Mouse (Mus musculus): ENCODE measurements around the gene Slc30a7. TPM values are rescaled to one million over a fixed set of nuclear protein-coding genes. Genes with fewer than 3 reads are reported as not detected.

Gene Slc30a7
- polyA plus RNA-seq, 1 experiment from 2014 or later, result 29.0 TPM

DNA sequence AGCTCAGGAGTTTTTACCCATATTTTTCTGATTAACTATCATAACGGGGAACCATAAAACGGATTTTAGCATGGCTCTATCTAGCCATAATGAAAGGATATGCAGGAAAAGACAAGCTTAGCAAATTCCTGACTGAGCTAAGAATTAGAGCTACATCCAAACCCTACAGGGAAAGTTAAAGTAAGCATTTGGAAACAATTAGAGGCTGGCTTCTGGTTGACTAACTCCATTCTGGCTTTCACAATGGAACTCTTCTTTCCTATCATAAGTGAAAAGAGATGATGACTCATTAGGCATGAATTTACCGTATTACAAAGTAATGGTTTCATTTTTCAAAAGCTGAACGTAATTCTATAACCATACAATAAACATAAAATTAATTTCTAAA lies 45.2 kb downstream of the Slc30a7 start:
- H3K36me3 ChIP-seq, result peaks cover 14% of the 10 kb centered on the region; the same call in 1 of the 2 replicates
- H3K27ac ChIP-seq, result no peak overlapping the region
- H3K9me3 ChIP-seq, result no peaks in the 10 kb centered on the region
- H3K4me1 ChIP-seq, result peaks cover 10% of the 10 kb centered on the region
- H3K9ac ChIP-seq, result no peak overlapping the region
- no peaks in the 10 kb centered on the region for H3K27me3 ChIP-seq
- 26% methylated on average over 4 of the region's 4 CpGs for WGBS
- ATAC-seq (ENCODE audit: insufficient number of reproducible peaks, insufficient read depth, low FRiP score, low TSS enrichment), result no peak
- no peak overlapping the region for H3K4me2 ChIP-seq (replicated peaks)
- H3K4me3 ChIP-seq, result no peak overlapping the region

DNA sequence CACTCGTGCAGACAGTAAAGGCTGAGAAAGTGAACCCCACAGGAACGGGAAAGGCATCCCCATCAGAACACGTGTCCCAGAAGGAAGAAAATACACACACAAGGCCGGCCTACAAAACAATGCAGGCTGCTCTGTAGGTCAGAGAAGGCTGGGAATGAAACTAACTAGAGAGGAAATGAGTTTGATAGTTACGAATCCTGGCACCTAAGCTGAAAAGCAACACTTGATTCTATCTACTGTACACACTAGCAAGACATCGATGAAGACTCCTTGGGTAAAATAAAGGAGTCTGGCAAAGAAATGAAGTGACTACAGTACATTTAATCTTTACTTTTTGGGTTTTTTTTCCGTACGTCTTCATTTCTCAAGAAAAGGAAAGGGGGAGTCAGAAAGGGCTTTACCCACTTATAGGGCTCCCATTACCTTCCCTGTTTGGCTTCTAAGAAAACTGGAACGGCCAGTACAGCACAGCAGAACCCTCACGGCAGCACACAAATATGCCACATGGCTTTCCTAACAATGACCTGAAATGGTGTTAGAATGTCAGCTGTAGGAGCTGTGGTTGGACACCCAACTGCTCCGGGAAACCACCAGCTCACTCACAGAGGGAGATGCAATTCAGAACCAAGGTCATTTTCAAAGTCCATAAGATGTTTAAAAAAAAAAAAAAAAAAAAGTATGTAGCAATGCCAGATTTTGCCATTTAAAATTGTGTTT lies 45.7 kb downstream of the Slc30a7 start:
- Histone ChIP-seq H3K4me3 (no peak overlapping the region), H3K36me3 (peaks cover 15% of the 10 kb centered on the region; the same call in 1 of the 2 replicates), H3K9ac (no peak overlapping the region), H3K27me3 (no peaks in the 10 kb centered on the region), H3K9me3 (no peaks in the 10 kb centered on the region), H3K27ac (peak overlapping the region; percentile 72), H3K4me1 (peaks cover 10% of the 10 kb centered on the region), H3K4me2 (replicated peaks) (no peak overlapping the region)
- WGBS, result 49% methylated on average over 11 of the region's 11 CpGs
- ATAC-seq (ENCODE audit: insufficient number of reproducible peaks, insufficient read depth, low FRiP score, low TSS enrichment), result no peak

DNA sequence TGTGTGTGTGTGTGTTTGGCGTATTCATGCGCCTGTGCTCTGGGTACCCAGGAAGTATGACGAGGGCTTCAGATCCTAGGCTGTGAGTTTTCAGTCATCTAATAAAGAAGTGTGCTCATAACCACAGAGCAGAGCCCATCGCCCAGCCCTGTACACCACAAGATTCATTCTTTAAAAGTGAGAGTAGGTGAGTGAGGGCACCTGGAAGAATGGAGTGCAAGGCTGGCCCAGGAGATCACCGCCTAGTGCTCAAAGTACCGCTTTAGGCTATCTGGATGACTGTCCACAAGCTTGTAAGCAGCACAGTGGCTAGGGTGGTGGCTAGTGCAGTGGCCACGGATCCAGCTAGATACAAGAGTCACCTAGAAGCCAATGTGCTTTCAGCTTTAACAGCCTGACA lies 50.0 kb downstream of the Slc30a7 start:
- Histone ChIP-seq H3K27me3 (no peaks in the 10 kb centered on the region), H3K4me1 (peaks cover 6% of the 10 kb centered on the region), H3K36me3 (peaks cover 19% of the 10 kb centered on the region; the same call in 1 of the 2 replicates), H3K4me3 (no peak overlapping the region), H3K4me2 (replicated peaks) (no peak overlapping the region), H3K27ac (no peak overlapping the region), H3K9me3 (no peaks in the 10 kb centered on the region), H3K9ac (no peak overlapping the region)
- no peak for ATAC-seq (ENCODE audit: insufficient number of reproducible peaks, insufficient read depth, low FRiP score, low TSS enrichment)
- WGBS, result 93% methylated on average over 7 of the region's 7 CpGs

DNA sequence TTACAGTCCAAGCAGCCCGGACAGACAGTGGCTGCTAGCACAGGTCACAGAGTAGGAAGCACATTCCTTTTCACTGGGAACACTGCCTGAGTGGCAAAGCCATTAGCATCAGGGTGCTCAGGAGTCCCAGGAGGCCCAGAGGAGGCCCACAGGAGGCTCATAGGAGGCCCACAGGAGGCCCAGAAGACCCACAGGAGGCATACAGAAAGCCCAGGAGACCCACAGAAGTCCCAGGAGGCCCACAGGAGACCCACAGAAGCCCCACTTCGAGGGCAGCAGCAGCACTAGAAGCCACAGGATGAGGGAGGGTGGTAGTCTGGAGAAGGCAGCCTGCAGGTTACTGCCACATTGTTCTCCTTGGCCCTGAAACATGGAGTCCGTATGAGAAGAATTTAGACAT lies 54.1 kb downstream of the Slc30a7 start:
- Histone ChIP-seq H3K27ac (no peak overlapping the region), H3K9me3 (no peaks in the 10 kb centered on the region), H3K4me2 (replicated peaks) (no peak overlapping the region), H3K9ac (no peak overlapping the region), H3K36me3 (0 out of 2 replicates have a peak, but pooled peaks cover 24% of the 10 kb centered on the region), H3K4me1 (no peaks in the 10 kb centered on the region), H3K27me3 (no peaks in the 10 kb centered on the region), H3K4me3 (no peak overlapping the region)
- WGBS, result 63% methylated on average over 3 of the region's 3 CpGs
- no peak for ATAC-seq (ENCODE audit: insufficient number of reproducible peaks, insufficient read depth, low FRiP score, low TSS enrichment)

DNA sequence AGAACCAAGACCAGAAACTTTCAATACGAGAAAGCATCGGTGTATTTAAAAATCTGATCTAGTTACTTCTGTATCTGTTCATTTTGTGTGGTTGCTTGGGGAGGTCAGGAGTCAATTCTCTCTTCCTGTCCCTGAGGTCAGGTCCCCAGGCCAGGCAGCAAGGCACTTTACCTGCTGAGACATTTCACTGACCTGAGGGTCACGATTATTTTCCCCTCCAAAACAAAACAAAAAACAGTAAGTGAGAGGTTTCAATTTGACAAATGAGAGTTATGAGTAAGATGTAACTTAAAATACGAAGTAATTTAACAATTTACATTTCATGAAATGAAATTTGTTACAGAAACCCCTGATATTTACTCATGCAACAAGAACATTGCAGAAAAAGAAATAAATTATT lies 54.9 kb downstream of the Slc30a7 start:
- no peak for ATAC-seq (ENCODE audit: insufficient number of reproducible peaks, insufficient read depth, low FRiP score, low TSS enrichment)
- no peaks in the 10 kb centered on the region for H3K27me3 ChIP-seq
- H3K4me1 ChIP-seq, result no peaks in the 10 kb centered on the region
- no peak overlapping the region for H3K27ac ChIP-seq
- H3K9ac ChIP-seq, result no peak overlapping the region
- H3K4me2 ChIP-seq (replicated peaks), result no peak overlapping the region
- H3K9me3 ChIP-seq, result no peaks in the 10 kb centered on the region
- H3K36me3 ChIP-seq, result 0 out of 2 replicates have a peak, but pooled peaks cover 22% of the 10 kb centered on the region
- no peak overlapping the region for H3K4me3 ChIP-seq
- WGBS, result 48% methylated on average over 4 of the region's 4 CpGs

DNA sequence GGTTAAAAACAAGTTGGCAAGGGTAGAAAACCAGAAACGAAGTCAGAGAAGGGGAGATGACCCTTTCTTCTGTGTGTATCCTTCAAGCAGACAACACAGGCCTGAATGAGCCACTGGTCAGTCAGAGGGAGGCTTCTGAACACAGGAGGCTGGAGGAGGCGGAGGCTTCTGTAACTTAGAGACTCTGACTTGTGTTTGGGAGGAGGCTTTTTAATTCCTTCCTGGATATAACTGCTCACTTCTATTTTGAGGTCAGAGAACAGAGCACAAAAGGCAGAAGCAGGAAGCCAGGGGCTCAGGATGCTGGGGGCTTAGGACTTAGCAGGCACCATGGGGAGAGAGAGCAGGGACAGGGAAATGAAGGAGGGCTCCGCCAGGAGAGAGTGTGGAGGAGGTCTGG lies 56.0 kb downstream of the Slc30a7 start:
- no peaks in the 10 kb centered on the region for H3K4me1 ChIP-seq
- H3K9me3 ChIP-seq, result no peaks in the 10 kb centered on the region
- no peak overlapping the region for H3K9ac ChIP-seq
- no peak overlapping the region for H3K4me2 ChIP-seq (replicated peaks)
- no peaks in the 10 kb centered on the region for H3K27me3 ChIP-seq
- no peak overlapping the region for H3K27ac ChIP-seq
- peaks cover 18% of the 10 kb centered on the region for H3K36me3 ChIP-seq
- WGBS, result 65% methylated on average over 3 of the region's 3 CpGs
- ATAC-seq (ENCODE audit: insufficient number of reproducible peaks, insufficient read depth, low FRiP score, low TSS enrichment), result no peak
- H3K4me3 ChIP-seq, result no peak overlapping the region

DNA sequence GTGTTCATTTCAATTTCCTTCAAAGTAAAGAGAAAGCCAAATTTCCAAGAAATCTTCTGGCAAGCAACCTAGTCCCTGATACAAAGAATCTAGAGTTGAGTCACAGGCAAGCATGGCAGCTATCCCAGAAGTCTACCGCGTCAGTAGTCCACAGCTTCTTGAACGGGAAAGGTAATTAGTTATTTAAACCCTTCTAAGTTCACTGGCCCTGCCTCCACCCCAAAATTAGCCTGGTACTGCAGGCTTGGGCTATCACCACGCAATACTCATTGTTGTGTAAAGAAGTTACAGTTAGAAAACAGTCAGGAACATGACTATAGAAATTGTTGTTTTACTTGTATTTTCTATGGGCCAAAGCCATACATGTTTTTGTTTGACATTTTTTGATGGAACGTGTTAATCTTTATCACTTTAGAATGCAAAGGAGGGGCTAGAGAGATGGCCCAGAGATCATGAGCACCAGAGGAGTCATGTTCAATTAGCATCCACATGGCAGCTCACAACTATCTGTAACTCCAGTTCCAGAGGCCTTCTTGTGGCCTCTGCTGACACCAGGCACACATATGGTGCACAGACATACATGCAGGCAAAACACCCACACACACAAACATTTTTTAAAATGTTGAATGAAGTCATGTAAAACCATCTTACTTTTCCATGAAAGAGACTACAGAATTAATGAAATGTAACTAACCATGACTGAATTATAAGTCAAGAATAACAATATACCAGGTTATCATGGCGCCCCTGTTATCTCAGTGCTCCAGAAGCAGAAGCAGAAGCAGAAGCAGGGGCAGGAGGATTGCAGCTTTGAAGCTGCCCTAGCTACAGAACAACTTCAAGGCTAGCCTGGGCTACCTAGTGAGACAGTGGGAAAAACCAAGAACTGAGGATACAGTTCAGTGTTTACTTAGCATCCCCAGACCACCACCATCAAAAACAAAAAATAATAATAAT lies 57.0 kb downstream of the Slc30a7 start:
- H3K27ac ChIP-seq, result no peak overlapping the region
- H3K9ac ChIP-seq, result no peak overlapping the region
- no peak overlapping the region for H3K4me2 ChIP-seq (replicated peaks)
- H3K4me3 ChIP-seq, result no peak overlapping the region
- no peak for ATAC-seq (ENCODE audit: insufficient number of reproducible peaks, insufficient read depth, low FRiP score, low TSS enrichment)
- no peaks in the 10 kb centered on the region for H3K4me1 ChIP-seq
- peaks cover 25% of the 10 kb centered on the region for H3K36me3 ChIP-seq
- H3K9me3 ChIP-seq, result no peaks in the 10 kb centered on the region
- WGBS, result 88% methylated on average over 6 of the region's 6 CpGs
- no peaks in the 10 kb centered on the region for H3K27me3 ChIP-seq

DNA sequence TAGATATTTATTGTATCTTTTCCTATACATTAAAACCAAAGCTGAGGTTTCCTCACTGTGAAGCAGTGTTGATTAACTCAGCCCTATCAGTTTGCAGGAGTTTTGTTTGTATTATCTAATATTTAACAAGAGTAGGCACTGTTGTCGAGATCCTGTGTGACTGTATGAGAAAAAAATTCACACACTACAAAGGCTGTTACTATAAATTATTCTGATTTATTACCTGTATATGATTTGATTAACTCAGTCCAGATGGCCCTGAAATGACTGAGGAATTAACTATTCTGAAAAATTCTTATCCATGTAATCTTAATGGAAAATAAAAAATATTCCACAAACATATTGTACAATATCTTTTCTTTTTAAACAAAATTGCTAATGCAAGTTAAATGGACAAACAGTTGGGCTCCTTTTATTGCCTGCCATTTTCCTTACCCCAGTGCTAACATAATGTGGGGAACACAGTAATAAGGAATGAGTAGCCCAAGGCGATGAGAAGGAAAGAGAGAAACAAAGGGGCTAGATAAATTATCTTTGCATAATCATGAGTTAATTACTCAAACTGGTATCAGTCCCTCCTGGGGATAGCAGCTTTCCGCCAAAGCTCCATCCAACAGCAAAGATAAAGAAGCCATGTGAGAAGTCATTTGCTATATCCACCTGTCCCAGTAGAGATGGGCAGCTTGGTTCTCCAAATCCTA lies 57.8 kb downstream of the Slc30a7 start:
- no peak overlapping the region for H3K4me3 ChIP-seq
- WGBS, result 81% methylated on average over 3 of the region's 3 CpGs
- H3K9ac ChIP-seq, result no peak overlapping the region
- ATAC-seq (ENCODE audit: insufficient number of reproducible peaks, insufficient read depth, low FRiP score, low TSS enrichment), result no peak
- no peak overlapping the region for H3K4me2 ChIP-seq (replicated peaks)
- H3K27me3 ChIP-seq, result no peaks in the 10 kb centered on the region
- no peak overlapping the region for H3K27ac ChIP-seq
- H3K4me1 ChIP-seq, result no peaks in the 10 kb centered on the region
- H3K9me3 ChIP-seq, result no peaks in the 10 kb centered on the region
- peaks cover 29% of the 10 kb centered on the region for H3K36me3 ChIP-seq

DNA sequence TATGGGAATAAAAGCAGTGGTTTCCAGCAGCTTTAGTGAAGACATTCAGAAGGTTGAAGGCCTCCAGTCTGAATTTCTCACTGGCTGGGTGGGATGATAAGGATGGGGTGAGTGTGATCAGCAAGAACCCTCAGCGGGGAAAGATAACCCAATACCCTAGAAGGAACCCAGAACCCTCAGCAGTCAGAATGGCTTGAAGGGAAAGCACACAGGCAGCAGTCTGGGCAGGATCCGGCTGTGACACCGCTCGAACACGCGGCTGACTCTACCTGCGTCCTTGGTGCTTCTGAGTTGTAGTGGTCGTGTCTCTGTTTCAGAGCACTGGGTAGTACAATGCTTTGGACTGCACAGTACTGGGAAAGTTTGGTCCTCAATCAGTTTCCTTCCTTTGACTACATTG lies 60.9 kb downstream of the Slc30a7 start:
- Histone ChIP-seq H3K36me3 (peaks cover 42% of the 10 kb centered on the region), H3K27me3 (no peaks in the 10 kb centered on the region), H3K4me1 (no peaks in the 10 kb centered on the region), H3K4me2 (replicated peaks) (no peak overlapping the region), H3K9ac (no peak overlapping the region), H3K27ac (no peak overlapping the region), H3K4me3 (no peak overlapping the region), H3K9me3 (no peaks in the 10 kb centered on the region)
- 94% methylated on average over 8 of the region's 8 CpGs for WGBS
- no peak for ATAC-seq (ENCODE audit: insufficient number of reproducible peaks, insufficient read depth, low FRiP score, low TSS enrichment)

DNA sequence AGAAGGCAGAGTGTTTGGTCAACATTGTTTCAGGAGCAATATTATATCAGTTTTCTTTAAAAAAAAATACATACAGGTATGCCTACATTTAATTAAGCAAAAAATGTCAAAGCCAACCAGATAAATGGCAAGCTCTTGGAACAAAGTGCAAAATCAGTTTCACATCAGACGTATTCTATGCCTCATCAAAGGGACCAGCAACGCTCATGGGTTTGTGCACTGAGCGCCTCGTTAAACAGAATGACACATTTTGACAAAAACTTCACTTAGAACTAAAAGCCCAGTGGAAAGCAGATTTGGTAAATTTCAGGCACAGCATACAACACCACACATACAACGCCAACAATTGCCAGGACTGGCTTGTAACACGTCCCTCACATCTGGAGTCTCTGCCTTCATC lies 62.8 kb downstream of the Slc30a7 start:
- H3K27me3 ChIP-seq, result no peaks in the 10 kb centered on the region
- ATAC-seq (ENCODE audit: insufficient number of reproducible peaks, insufficient read depth, low FRiP score, low TSS enrichment), result no peak
- H3K27ac ChIP-seq, result no peak overlapping the region
- no peak overlapping the region for H3K9ac ChIP-seq
- no peak overlapping the region for H3K4me3 ChIP-seq
- no peaks in the 10 kb centered on the region for H3K4me1 ChIP-seq
- WGBS, result 94% methylated on average over 6 of the region's 6 CpGs
- peaks cover 35% of the 10 kb centered on the region for H3K36me3 ChIP-seq
- no peak overlapping the region for H3K4me2 ChIP-seq (replicated peaks)
- H3K9me3 ChIP-seq, result no peaks in the 10 kb centered on the region

DNA sequence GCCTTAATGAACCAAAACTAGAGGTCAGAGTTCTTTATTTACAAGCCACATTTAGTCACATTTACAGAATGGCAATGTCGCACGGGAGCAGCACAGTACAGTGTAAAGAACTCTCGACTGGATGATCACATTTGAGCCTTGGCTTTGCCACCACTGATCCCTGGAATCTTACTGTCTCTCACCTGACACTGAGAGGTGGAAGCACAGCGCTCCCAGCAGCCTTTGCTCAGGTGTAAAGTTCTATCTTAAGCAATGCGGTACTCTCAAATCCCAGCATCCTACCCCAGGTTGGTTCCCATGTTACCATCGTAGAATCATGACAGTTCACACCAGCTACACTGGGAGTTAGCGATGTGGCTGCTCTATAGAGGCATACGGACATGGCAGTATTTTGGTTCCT lies 65.7 kb downstream of the Slc30a7 start:
- WGBS, result 95% methylated on average over 8 of the region's 8 CpGs
- Histone ChIP-seq H3K9me3 (no peaks in the 10 kb centered on the region), H3K9ac (no peak overlapping the region), H3K4me1 (no peaks in the 10 kb centered on the region), H3K27ac (no peak overlapping the region), H3K4me2 (replicated peaks) (no peak overlapping the region), H3K27me3 (no peaks in the 10 kb centered on the region), H3K36me3 (peaks cover 34% of the 10 kb centered on the region), H3K4me3 (no peak overlapping the region)
- ATAC-seq (ENCODE audit: insufficient number of reproducible peaks, insufficient read depth, low FRiP score, low TSS enrichment), result no peak

All from embryonic facial prominence, embryonic 12.5 days (tissue).